Mouse (Mus musculus) midbrain, embryonic 12.5 days (tissue): ENCODE measurements around the gene Tmem14a. TPM values are rescaled to one million over a fixed set of nuclear protein-coding genes. Genes with fewer than 3 reads are reported as not detected.

Source experiments
- ATAC-seq: fragments of 200-750 bp; cut with Nextera tagmentation; 2 replicates; pipeline ENCODE4 v1.8.0; 2017; ENCODE audit warnings: low read depth, moderate TSS enrichment, moderate library complexity; ENCODE audit not compliant: low FRiP score
- H3K27ac ChIP-seq: fragments of 300-500 bp; sonication (generic); replicated peaks from 2 replicates; pipeline ENCODE4 v1.5.1; 2016; ENCODE audit warnings: mild to moderate bottlenecking
- H3K27me3 ChIP-seq: fragments of 300-500 bp; sonication (generic); 2 replicates; pipeline ENCODE4 v1.6.1; 2016; ENCODE audit warnings: mild to moderate bottlenecking
- H3K36me3 ChIP-seq: fragments of 300-500 bp; sonication (generic); 2 replicates; pipeline ENCODE4 v1.6.1; 2016
- H3K4me1 ChIP-seq: fragments of 300-500 bp; sonication (generic); 2 replicates; pipeline ENCODE4 v1.6.1; 2016
- H3K4me2 ChIP-seq: fragments of 300-500 bp; sonication (generic); replicated peaks from 2 replicates; pipeline ENCODE4 v1.6.1; 2016; ENCODE audit warnings: mild to moderate bottlenecking, moderate library complexity
- H3K4me3 ChIP-seq: fragments of 300-500 bp; sonication (generic); 2 replicates; pipeline ENCODE4 v1.5.1; 2016; ENCODE audit warnings: mild to moderate bottlenecking
- H3K9ac ChIP-seq: fragments of 300-500 bp; sonication (generic); replicated peaks from 2 replicates; pipeline ENCODE4 v1.6.1; 2016; ENCODE audit warnings: mild to moderate bottlenecking, moderate library complexity
- H3K9me3 ChIP-seq: fragments of 300-500 bp; sonication (generic); 2 replicates; pipeline ENCODE4 v1.6.1; 2016; ENCODE audit warnings: mild to moderate bottlenecking
- WGBS: fragments of 180-500 bp; shearing (Covaris S2); methylation state at CpG from one replicate; pipeline ENCODE4 v1.1.7; 2016; 5-methylcytosine and 5-hydroxymethylcytosine counted together
- polyA plus RNA-seq: library from polyadenylated mRNA; unstranded; fragments of >200 nt; fragmentation: Nextera tagmentation; extraction: Ambion mirVana; gene quantifications from 2 replicates; pipeline ENCODE4 v1.2.1, GENCODE M21; 2016

Tmem14a gene
- polyA plus RNA-seq, 1 experiment from 2014 or later = 12.7 TPM

- H3K4me1 ChIP-seq = no peaks in the 10 kb centered on the region
- H3K9ac ChIP-seq = no peak within 1 kb of the TSS
- 82% methylated on average over 6 of the region's 8 CpGs for WGBS
- H3K4me2 ChIP-seq = no peak within 1 kb of the TSS
- H3K4me3 ChIP-seq = no peak within 1 kb of the TSS
- no peaks in the 10 kb centered on the region for H3K9me3 ChIP-seq
- ATAC-seq = no peak
- H3K36me3 ChIP-seq = no peaks in the 10 kb centered on the region
- H3K27me3 ChIP-seq = no peaks in the 10 kb centered on the region
- H3K27ac ChIP-seq = no peak within 1 kb of the TSS
These were observed 21.8 kb downstream of the Tmem14a start, which contains the start of gene Gsta3 for GRCm38 (mm10) chr1:21239911-21240898. TSS of gene Gsta3 (plus strand) at chr1:21240589.

- H3K36me3 ChIP-seq = no peaks in the 10 kb centered on the region
- H3K4me2 ChIP-seq = no peak overlapping the region
- H3K4me1 ChIP-seq = no peaks in the 10 kb centered on the region
- no peak for ATAC-seq
- H3K9me3 ChIP-seq = no peaks in the 10 kb centered on the region
- no peak overlapping the region for H3K9ac ChIP-seq
- no peak overlapping the region for H3K4me3 ChIP-seq
- H3K27me3 ChIP-seq = no peaks in the 10 kb centered on the region
- H3K27ac ChIP-seq = no peak overlapping the region
- WGBS = 82% methylated on average over 1 of the region's 1 CpGs
These were observed 22.7 kb downstream of the Tmem14a start for GRCm38 (mm10) chr1:21241096-21241495.

- H3K4me1 ChIP-seq = no peaks in the 10 kb centered on the region
- no peaks in the 10 kb centered on the region for H3K36me3 ChIP-seq
- WGBS = 78% methylated on average over 4 of the region's 4 CpGs
- H3K4me3 ChIP-seq = no peak overlapping the region
- H3K9ac ChIP-seq = no peak overlapping the region
- no peaks in the 10 kb centered on the region for H3K9me3 ChIP-seq
- H3K27me3 ChIP-seq = no peaks in the 10 kb centered on the region
- no peak for ATAC-seq
- H3K27ac ChIP-seq = no peak overlapping the region
- H3K4me2 ChIP-seq = no peak overlapping the region
These were observed 26.1 kb downstream of the Tmem14a start for GRCm38 (mm10) chr1:21244290-21244960.

- Histone ChIP-seq H3K4me3 (no peak overlapping the region), H3K4me1 (no peaks in the 10 kb centered on the region), H3K9me3 (no peaks in the 10 kb centered on the region), H3K4me2 (no peak overlapping the region), H3K27ac (no peak overlapping the region), H3K9ac (no peak overlapping the region), H3K36me3 (no peaks in the 10 kb centered on the region), H3K27me3 (no peaks in the 10 kb centered on the region)
- 63% methylated on average over 3 of the region's 3 CpGs for WGBS
- no peak for ATAC-seq
These were observed 27.8 kb downstream of the Tmem14a start for GRCm38 (mm10) chr1:21246136-21246535.

GRCm38 (mm10) chr1:21247896-21248295 is 29.5 kb downstream of the Tmem14a start:
- Histone ChIP-seq H3K27ac (no peak overlapping the region), H3K4me1 (no peaks in the 10 kb centered on the region), H3K9me3 (no peaks in the 10 kb centered on the region), H3K4me2 (no peak overlapping the region), H3K4me3 (no peak overlapping the region), H3K36me3 (no peaks in the 10 kb centered on the region), H3K9ac (no peak overlapping the region), H3K27me3 (no peaks in the 10 kb centered on the region)
- no peak for ATAC-seq

GRCm38 (mm10) chr1:21248560-21249390 is 30.4 kb downstream of the Tmem14a start:
- ATAC-seq = no peak

GRCm38 (mm10) chr1:21251661-21252060 is 33.3 kb downstream of the Tmem14a start:
- ATAC-seq = no peak
- no peaks in the 10 kb centered on the region for H3K27me3 ChIP-seq
- H3K9ac ChIP-seq = no peak overlapping the region
- no peak overlapping the region for H3K4me3 ChIP-seq
- no peaks in the 10 kb centered on the region for H3K4me1 ChIP-seq
- H3K4me2 ChIP-seq = no peak overlapping the region
- H3K9me3 ChIP-seq = no peaks in the 10 kb centered on the region
- no peak overlapping the region for H3K27ac ChIP-seq
- no peaks in the 10 kb centered on the region for H3K36me3 ChIP-seq
- 31% methylated on average over 6 of the region's 6 CpGs for WGBS

More at GRCm38 (mm10) chr1:21248560-21249390, 30.4 kb downstream of the Tmem14a start:
- Histone ChIP-seq H3K36me3 (no peaks in the 10 kb centered on the region), H3K4me3 (no peak overlapping the region), H3K4me2 (no peak overlapping the region), H3K27me3 (no peaks in the 10 kb centered on the region), H3K9ac (no peak overlapping the region), H3K27ac (no peak overlapping the region), H3K4me1 (no peaks in the 10 kb centered on the region), H3K9me3 (no peaks in the 10 kb centered on the region)
- WGBS = 92% methylated on average over 9 of the region's 9 CpGs

- 88% methylated on average over 10 of the region's 10 CpGs for WGBS
These were observed 34.4 kb downstream of the Tmem14a start for GRCm38 (mm10) chr1:21252566-21253302.

GRCm38 (mm10) chr1:21253303-21253650 is 34.9 kb downstream of the Tmem14a start:
- no peaks in the 10 kb centered on the region for H3K9me3 ChIP-seq
- no peaks in the 10 kb centered on the region for H3K4me1 ChIP-seq
- WGBS = 79% methylated on average over 1 of the region's 1 CpGs
- H3K27ac ChIP-seq = no peak overlapping the region
- ATAC-seq = no peak
- no peaks in the 10 kb centered on the region for H3K36me3 ChIP-seq
- no peaks in the 10 kb centered on the region for H3K27me3 ChIP-seq
- H3K4me2 ChIP-seq = no peak overlapping the region
- H3K9ac ChIP-seq = no peak overlapping the region
- no peak overlapping the region for H3K4me3 ChIP-seq

More at GRCm38 (mm10) chr1:21252566-21253302, 34.4 kb downstream of the Tmem14a start:
- Histone ChIP-seq H3K4me2 (no peak overlapping the region), H3K4me3 (no peak overlapping the region), H3K9me3 (no peaks in the 10 kb centered on the region), H3K4me1 (no peaks in the 10 kb centered on the region), H3K27me3 (no peaks in the 10 kb centered on the region), H3K27ac (no peak overlapping the region), H3K9ac (no peak overlapping the region), H3K36me3 (no peaks in the 10 kb centered on the region)
- ATAC-seq = no peak

DNA sequence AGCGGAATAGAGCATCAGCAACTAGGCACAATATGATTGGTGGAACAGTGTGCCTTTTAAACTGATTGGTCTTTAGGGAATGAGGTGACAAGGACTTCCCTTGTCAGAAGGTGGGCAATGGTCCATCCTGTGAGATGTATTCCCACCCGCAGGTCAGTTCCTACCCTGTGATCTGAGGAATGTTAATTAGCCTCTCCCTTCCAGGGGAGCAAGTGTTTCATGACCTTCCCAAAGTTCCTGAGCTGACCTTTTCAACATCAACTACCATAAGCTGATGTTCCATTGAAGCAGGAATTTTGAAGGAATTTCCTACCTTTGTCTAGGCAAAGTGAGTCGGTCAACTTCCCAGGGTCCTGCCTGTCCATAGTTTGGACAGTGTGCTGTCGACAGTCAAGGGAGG is 35.5 kb downstream of the Tmem14a start:
- no peak overlapping the region for H3K4me3 ChIP-seq
- no peak for ATAC-seq
- H3K27ac ChIP-seq = no peak overlapping the region
- no peaks in the 10 kb centered on the region for H3K36me3 ChIP-seq
- no peak overlapping the region for H3K9ac ChIP-seq
- H3K27me3 ChIP-seq = no peaks in the 10 kb centered on the region
- 73% methylated on average over 4 of the region's 4 CpGs for WGBS
- H3K4me1 ChIP-seq = no peaks in the 10 kb centered on the region
- no peak overlapping the region for H3K4me2 ChIP-seq
- no peaks in the 10 kb centered on the region for H3K9me3 ChIP-seq

- Histone ChIP-seq H3K9ac (no peak overlapping the region), H3K4me2 (no peak overlapping the region), H3K4me3 (no peak overlapping the region), H3K36me3 (no peaks in the 10 kb centered on the region), H3K4me1 (no peaks in the 10 kb centered on the region), H3K27ac (no peak overlapping the region), H3K9me3 (no peaks in the 10 kb centered on the region), H3K27me3 (no peaks in the 10 kb centered on the region)
- ATAC-seq = no peak
- 92% methylated on average over 7 of the region's 7 CpGs for WGBS
These were observed 37.4 kb downstream of the Tmem14a start for GRCm38 (mm10) chr1:21255625-21256345.
